Mouse (Mus musculus): ENCODE data around the gene Atcay. TPM values are rescaled to one million over a fixed set of nuclear protein-coding genes. Genes with fewer than 3 reads are reported as not detected.

The Atcay gene
- polyA plus RNA-seq, 1 experiment from 2014 or later: 24.1 TPM

- WGBS: 87% methylated on average over 6 of the region's 6 CpGs
- Histone ChIP-seq H3K9me3 (ENCODE audit: control insufficient read depth, low read length) (no peaks in the 10 kb centered on the region), H3K9ac (ENCODE audit: low read length) (no peak overlapping the region), H3K4me1 (ENCODE audit: control insufficient read depth, insufficient read depth, low read length) (no peaks in the 10 kb centered on the region), H3K36me3 (ENCODE audit: control insufficient read depth, insufficient read depth, low read length) (peaks cover 2% of the 10 kb centered on the region), H3K4me3 (ENCODE audit: low read depth, low read length) (no peak overlapping the region), H3K27ac (ENCODE audit: low read depth, low read length) (no peak overlapping the region), H3K27me3 (ENCODE audit: control insufficient read depth, insufficient read depth, low read length) (no peaks in the 10 kb centered on the region), H3K4me2 (ENCODE audit: low read depth) (no peak overlapping the region)
- DNase-seq (ENCODE audit: low spot score): no peak
- ATAC-seq (ENCODE audit: insufficient read depth, low FRiP score, low TSS enrichment): no peak
These were observed 14.4 kb downstream of the Atcay start for GRCm38 (mm10) chr10:81216260-81216659.

- Histone ChIP-seq H3K27ac (ENCODE audit: low read depth, low read length) (no peak overlapping the region), H3K4me1 (ENCODE audit: control insufficient read depth, insufficient read depth, low read length) (no peaks in the 10 kb centered on the region), H3K4me2 (ENCODE audit: low read depth) (no peak overlapping the region), H3K9me3 (ENCODE audit: control insufficient read depth, low read length) (no peaks in the 10 kb centered on the region), H3K27me3 (ENCODE audit: control insufficient read depth, insufficient read depth, low read length) (no peaks in the 10 kb centered on the region), H3K4me3 (ENCODE audit: low read depth, low read length) (no peak overlapping the region), H3K36me3 (ENCODE audit: control insufficient read depth, insufficient read depth, low read length) (peaks cover 6% of the 10 kb centered on the region), H3K9ac (ENCODE audit: low read length) (no peak overlapping the region)
- DNase-seq (ENCODE audit: low spot score) (no peak), ATAC-seq (ENCODE audit: insufficient read depth, low FRiP score, low TSS enrichment) (no peak)
- 96% methylated on average over 5 of the region's 5 CpGs for WGBS
These were observed 20.5 kb downstream of the Atcay start for GRCm38 (mm10) chr10:81210154-81210553.

GRCm38 (mm10) chr10:81204137-81204536 lies 26.5 kb downstream of the Atcay start:
- DNase-seq (ENCODE audit: low spot score): no peak
- H3K9me3 ChIP-seq (ENCODE audit: control insufficient read depth, low read length): no peaks in the 10 kb centered on the region
- no peak overlapping the region for H3K9ac ChIP-seq (ENCODE audit: low read length)
- no peak overlapping the region for H3K27ac ChIP-seq (ENCODE audit: low read depth, low read length)
- H3K27me3 ChIP-seq (ENCODE audit: control insufficient read depth, insufficient read depth, low read length): no peaks in the 10 kb centered on the region
- no peak overlapping the region for H3K4me3 ChIP-seq (ENCODE audit: low read depth, low read length)
- WGBS: 64% methylated on average over 4 of the region's 4 CpGs
- H3K4me1 ChIP-seq (ENCODE audit: control insufficient read depth, insufficient read depth, low read length): no peaks in the 10 kb centered on the region
- H3K36me3 ChIP-seq (ENCODE audit: control insufficient read depth, insufficient read depth, low read length): no peaks in the 10 kb centered on the region
- ATAC-seq (ENCODE audit: insufficient read depth, low FRiP score, low TSS enrichment): no peak
- no peak overlapping the region for H3K4me2 ChIP-seq (ENCODE audit: low read depth)

- Histone ChIP-seq H3K4me1 (ENCODE audit: control insufficient read depth, insufficient read depth, low read length) (no peaks in the 10 kb centered on the region), H3K4me3 (ENCODE audit: low read depth, low read length) (no peak overlapping the region), H3K36me3 (ENCODE audit: control insufficient read depth, insufficient read depth, low read length) (no peaks in the 10 kb centered on the region), H3K27me3 (ENCODE audit: control insufficient read depth, insufficient read depth, low read length) (no peaks in the 10 kb centered on the region), H3K9me3 (ENCODE audit: control insufficient read depth, low read length) (no peaks in the 10 kb centered on the region), H3K9ac (ENCODE audit: low read length) (no peak overlapping the region), H3K4me2 (ENCODE audit: low read depth) (no peak overlapping the region), H3K27ac (ENCODE audit: low read depth, low read length) (no peak overlapping the region)
- DNase-seq (ENCODE audit: low spot score) (no peak), ATAC-seq (ENCODE audit: insufficient read depth, low FRiP score, low TSS enrichment) (no peak)
- 73% methylated on average over 8 of the region's 8 CpGs for WGBS
These were observed 27.5 kb downstream of the Atcay start for GRCm38 (mm10) chr10:81202978-81203720.

GRCm38 (mm10) chr10:81201807-81202758 lies 28.6 kb downstream of the Atcay start, which contains the start of gene Nmrk2:
Gene Nmrk2 (minus strand): TSS chr10:81202051.
- DNase-seq (ENCODE audit: low spot score): no peak
- Histone ChIP-seq H3K27ac (ENCODE audit: low read depth, low read length) (no peak within 1 kb of the TSS), H3K27me3 (ENCODE audit: control insufficient read depth, insufficient read depth, low read length) (no peaks in the 10 kb centered on the region)

GRCm38 (mm10) chr10:81200605-81201287 lies 29.9 kb downstream of the Atcay start:
- H3K36me3 ChIP-seq (ENCODE audit: control insufficient read depth, insufficient read depth, low read length): no peaks in the 10 kb centered on the region
- no peak overlapping the region for H3K9ac ChIP-seq (ENCODE audit: low read length)
- no peak overlapping the region for H3K27ac ChIP-seq (ENCODE audit: low read depth, low read length)
- DNase-seq (ENCODE audit: low spot score) (no peak), ATAC-seq (ENCODE audit: insufficient read depth, low FRiP score, low TSS enrichment) (no peak)
- 75% methylated on average over 20 of the region's 20 CpGs for WGBS
- H3K4me2 ChIP-seq (ENCODE audit: low read depth): no peak overlapping the region
- H3K27me3 ChIP-seq (ENCODE audit: control insufficient read depth, insufficient read depth, low read length): peaks cover 8% of the 10 kb centered on the region
- no peak overlapping the region for H3K4me3 ChIP-seq (ENCODE audit: low read depth, low read length)
- no peaks in the 10 kb centered on the region for H3K4me1 ChIP-seq (ENCODE audit: control insufficient read depth, insufficient read depth, low read length)
- no peaks in the 10 kb centered on the region for H3K9me3 ChIP-seq (ENCODE audit: control insufficient read depth, low read length)

More at GRCm38 (mm10) chr10:81201807-81202758, 28.6 kb downstream of the Atcay start, which contains the start of gene Nmrk2:
- ATAC-seq (ENCODE audit: insufficient read depth, low FRiP score, low TSS enrichment): no peak
- 59% methylated on average over 13 of the region's 13 CpGs for WGBS
- no peak within 1 kb of the TSS for H3K4me3 ChIP-seq (ENCODE audit: low read depth, low read length)
- H3K4me2 ChIP-seq (ENCODE audit: low read depth): no peak within 1 kb of the TSS
- no peaks in the 10 kb centered on the region for H3K36me3 ChIP-seq (ENCODE audit: control insufficient read depth, insufficient read depth, low read length)
- no peaks in the 10 kb centered on the region for H3K9me3 ChIP-seq (ENCODE audit: control insufficient read depth, low read length)
- H3K9ac ChIP-seq (ENCODE audit: low read length): no peak within 1 kb of the TSS
- H3K4me1 ChIP-seq (ENCODE audit: control insufficient read depth, insufficient read depth, low read length): no peaks in the 10 kb centered on the region

GRCm38 (mm10) chr10:81200141-81200540 lies 30.5 kb downstream of the Atcay start:
- 83% methylated on average over 13 of the region's 13 CpGs for WGBS
- no peak for ATAC-seq (ENCODE audit: insufficient read depth, low FRiP score, low TSS enrichment)
- Histone ChIP-seq H3K27ac (ENCODE audit: low read depth, low read length) (no peak overlapping the region), H3K4me2 (ENCODE audit: low read depth) (no peak overlapping the region), H3K36me3 (ENCODE audit: control insufficient read depth, insufficient read depth, low read length) (no peaks in the 10 kb centered on the region), H3K4me3 (ENCODE audit: low read depth, low read length) (no peak overlapping the region), H3K4me1 (ENCODE audit: control insufficient read depth, insufficient read depth, low read length) (no peaks in the 10 kb centered on the region), H3K27me3 (ENCODE audit: control insufficient read depth, insufficient read depth, low read length) (peaks cover 12% of the 10 kb centered on the region), H3K9me3 (ENCODE audit: control insufficient read depth, low read length) (no peaks in the 10 kb centered on the region), H3K9ac (ENCODE audit: low read length) (no peak overlapping the region)
- no peak for DNase-seq (ENCODE audit: low spot score)

GRCm38 (mm10) chr10:81198990-81199389 lies 31.6 kb downstream of the Atcay start:
- H3K36me3 ChIP-seq (ENCODE audit: control insufficient read depth, insufficient read depth, low read length): no peaks in the 10 kb centered on the region
- 0 out of 2 replicates have a peak overlapping the region, but pooled peaks have one; percentile 18 for H3K9ac ChIP-seq (ENCODE audit: low read length)
- H3K27ac ChIP-seq (ENCODE audit: low read depth, low read length): no peak overlapping the region
- DNase-seq (ENCODE audit: low spot score) (no peak), ATAC-seq (ENCODE audit: insufficient read depth, low FRiP score, low TSS enrichment) (no peak)
- no peak overlapping the region for H3K4me2 ChIP-seq (ENCODE audit: low read depth)
- H3K27me3 ChIP-seq (ENCODE audit: control insufficient read depth, insufficient read depth, low read length): peaks cover 21% of the 10 kb centered on the region
- H3K4me1 ChIP-seq (ENCODE audit: control insufficient read depth, insufficient read depth, low read length): no peaks in the 10 kb centered on the region
- WGBS: 85% methylated on average over 6 of the region's 6 CpGs
- H3K4me3 ChIP-seq (ENCODE audit: low read depth, low read length): no peak overlapping the region
- no peaks in the 10 kb centered on the region for H3K9me3 ChIP-seq (ENCODE audit: control insufficient read depth, low read length)

Measured in neural tube, embryonic 11.5 days (tissue).